Mouse (Mus musculus): Measurements from ENCODE around the gene Mdk. TPM values are rescaled to one million over a fixed set of nuclear protein-coding genes. Genes with fewer than 3 reads are reported as not detected.
A peak's percentile ranks its signal among the peaks of the same experiment; 100 is the strongest.

Gene Mdk
- polyA plus RNA-seq, 1 experiment from 2014 or later = 587 TPM

- Histone ChIP-seq H3K4me1 (peaks cover 31% of the 10 kb centered on the region), H3K4me3 (replicated peaks) (no peak overlapping the region), H3K9me3 (no peaks in the 10 kb centered on the region), H3K27me3 (replicated peaks) (no peaks in the 10 kb centered on the region), H3K9ac (no peak overlapping the region), H3K27ac (peak overlapping the region; percentile 31; the same call in 1 of the 2 replicates), H3K36me3 (peaks cover 17% of the 10 kb centered on the region), H3K4me2 (no peak overlapping the region)
- peak; percentile 61 for ATAC-seq (ENCODE audit: insufficient read depth, low FRiP score, low read depth)
- WGBS = 44% methylated on average over 13 of the region's 13 CpGs
Measured at GRCm38 (mm10) chr2:91944170-91944950, 12.3 kb upstream of the Mdk start.

- no peak overlapping the region for H3K4me2 ChIP-seq
- H3K4me3 ChIP-seq (replicated peaks) = no peak overlapping the region
- no peaks in the 10 kb centered on the region for H3K27me3 ChIP-seq (replicated peaks)
- no peak overlapping the region for H3K27ac ChIP-seq
- WGBS = 59% methylated on average over 6 of the region's 6 CpGs
- H3K9ac ChIP-seq = no peak overlapping the region
- no peaks in the 10 kb centered on the region for H3K9me3 ChIP-seq
- H3K4me1 ChIP-seq = peaks cover 11% of the 10 kb centered on the region
- no peak for ATAC-seq (ENCODE audit: insufficient read depth, low FRiP score, low read depth)
- peaks cover 36% of the 10 kb centered on the region for H3K36me3 ChIP-seq
Measured at GRCm38 (mm10) chr2:91942356-91942755, 10.3 kb upstream of the Mdk start.

- WGBS = 87% methylated on average over 15 of the region's 15 CpGs
Measured at GRCm38 (mm10) chr2:91939303-91939935, 7.3 kb upstream of the Mdk start.

GRCm38 (mm10) chr2:91936154-91936553, 4.1 kb upstream of the Mdk start:
- 90% methylated on average over 7 of the region's 7 CpGs for WGBS
- Histone ChIP-seq H3K36me3 (peaks cover 46% of the 10 kb centered on the region), H3K4me1 (peaks cover 20% of the 10 kb centered on the region), H3K9me3 (no peaks in the 10 kb centered on the region), H3K4me2 (no peak overlapping the region), H3K27me3 (replicated peaks) (no peaks in the 10 kb centered on the region), H3K4me3 (replicated peaks) (no peak overlapping the region), H3K9ac (no peak overlapping the region), H3K27ac (no peak overlapping the region)
- ATAC-seq (ENCODE audit: insufficient read depth, low FRiP score, low read depth) = no peak

More at GRCm38 (mm10) chr2:91939303-91939935, 7.3 kb upstream of the Mdk start:
- ATAC-seq (ENCODE audit: insufficient read depth, low FRiP score, low read depth) = no peak
- H3K4me3 ChIP-seq (replicated peaks) = no peak overlapping the region
- H3K36me3 ChIP-seq = peaks cover 49% of the 10 kb centered on the region
- no peak overlapping the region for H3K27ac ChIP-seq
- H3K9me3 ChIP-seq = no peaks in the 10 kb centered on the region
- H3K4me1 ChIP-seq = 0 out of 2 replicates have a peak, but pooled peaks cover under 1% of the 10 kb centered on the region
- no peaks in the 10 kb centered on the region for H3K27me3 ChIP-seq (replicated peaks)
- H3K4me2 ChIP-seq = no peak overlapping the region
- H3K9ac ChIP-seq = no peak overlapping the region

GRCm38 (mm10) chr2:91934826-91935525, 2.9 kb upstream of the Mdk start:
- peaks cover 39% of the 10 kb centered on the region for H3K36me3 ChIP-seq

GRCm38 (mm10) chr2:91934016-91934415, 1.9 kb upstream of the Mdk start:
- Histone ChIP-seq H3K36me3 (peaks cover 33% of the 10 kb centered on the region), H3K27me3 (replicated peaks) (no peaks in the 10 kb centered on the region), H3K4me2 (no peak overlapping the region), H3K27ac (no peak overlapping the region), H3K9me3 (no peaks in the 10 kb centered on the region), H3K4me3 (replicated peaks) (no peak overlapping the region), H3K4me1 (peaks cover 29% of the 10 kb centered on the region), H3K9ac (no peak overlapping the region)
- WGBS = 31% methylated on average over 8 of the region's 8 CpGs
- no peak for ATAC-seq (ENCODE audit: insufficient read depth, low FRiP score, low read depth)

More at GRCm38 (mm10) chr2:91934826-91935525, 2.9 kb upstream of the Mdk start:
- ATAC-seq (ENCODE audit: insufficient read depth, low FRiP score, low read depth) = no peak
- Histone ChIP-seq H3K27ac (no peak overlapping the region), H3K4me3 (replicated peaks) (no peak overlapping the region), H3K4me1 (peaks cover 29% of the 10 kb centered on the region), H3K4me2 (no peak overlapping the region), H3K9me3 (no peaks in the 10 kb centered on the region), H3K27me3 (replicated peaks) (no peaks in the 10 kb centered on the region), H3K9ac (no peak overlapping the region)
- WGBS = 80% methylated on average over 9 of the region's 9 CpGs

GRCm38 (mm10) chr2:91933471-91933870, 1.4 kb upstream of the Mdk start:
- Histone ChIP-seq H3K9me3 (no peaks in the 10 kb centered on the region), H3K36me3 (peaks cover 27% of the 10 kb centered on the region), H3K27me3 (replicated peaks) (no peaks in the 10 kb centered on the region), H3K9ac (no peak overlapping the region), H3K27ac (0 out of 2 replicates have a peak overlapping the region, but pooled peaks have one; percentile 88), H3K4me3 (replicated peaks) (no peak overlapping the region), H3K4me1 (peaks cover 31% of the 10 kb centered on the region), H3K4me2 (no peak overlapping the region)
- WGBS = 48% methylated on average over 9 of the region's 9 CpGs
- no peak for ATAC-seq (ENCODE audit: insufficient read depth, low FRiP score, low read depth)

- H3K4me1 ChIP-seq = peaks cover 37% of the 10 kb centered on the region
- peak overlapping the region; percentile 66 for H3K4me2 ChIP-seq
- H3K9ac ChIP-seq = no peak overlapping the region
- no peaks in the 10 kb centered on the region for H3K27me3 ChIP-seq (replicated peaks)
- H3K36me3 ChIP-seq = peaks cover 22% of the 10 kb centered on the region
- no peaks in the 10 kb centered on the region for H3K9me3 ChIP-seq
- H3K4me3 ChIP-seq (replicated peaks) = peak overlapping the region; percentile 64; the same call in 1 of the 2 replicates
- H3K27ac ChIP-seq = peak overlapping the region; percentile 88; the same call in 1 of the 2 replicates
- WGBS = 23% methylated on average over 6 of the region's 6 CpGs
- ATAC-seq (ENCODE audit: insufficient read depth, low FRiP score, low read depth) = no peak
Measured at GRCm38 (mm10) chr2:91932737-91933350, 747 bp upstream of the Mdk start.

GRCm38 (mm10) chr2:91931328-91932159, 553 bp downstream of the Mdk start:
- Histone ChIP-seq H3K27ac (peak overlapping the region; percentile 88), H3K9me3 (no peaks in the 10 kb centered on the region), H3K36me3 (peaks cover 9% of the 10 kb centered on the region), H3K4me1 (peaks cover 37% of the 10 kb centered on the region), H3K9ac (peak overlapping the region; percentile 69), H3K4me3 (replicated peaks) (peak overlapping the region; percentile 64), H3K27me3 (replicated peaks) (no peaks in the 10 kb centered on the region), H3K4me2 (peak overlapping the region; percentile 66)
- ATAC-seq (ENCODE audit: insufficient read depth, low FRiP score, low read depth) = peak; percentile 61
- 2% methylated on average over 50 of the region's 50 CpGs for WGBS

GRCm38 (mm10) chr2:91930761-91931291, 1.3 kb downstream of the Mdk start:
- Histone ChIP-seq H3K4me1 (peaks cover 37% of the 10 kb centered on the region), H3K27ac (peak overlapping the region; percentile 88), H3K27me3 (replicated peaks) (no peaks in the 10 kb centered on the region), H3K36me3 (0 out of 2 replicates have a peak, but pooled peaks cover 4% of the 10 kb centered on the region), H3K9ac (peak overlapping the region; percentile 69), H3K9me3 (no peaks in the 10 kb centered on the region), H3K4me2 (peak overlapping the region; percentile 66), H3K4me3 (replicated peaks) (peak overlapping the region; percentile 64)
- WGBS = 10% methylated on average over 23 of the region's 23 CpGs
- no peak for ATAC-seq (ENCODE audit: insufficient read depth, low FRiP score, low read depth)

Measured in stomach, embryonic 15.5 days (tissue).